Mouse (Mus musculus): ENCODE data around the gene Cflar. TPM values are rescaled to one million over a fixed set of nuclear protein-coding genes. Genes with fewer than 3 reads are reported as not detected.

Cflar gene
- total and polyA plus RNA-seq, 3 experiments: 35.7 to 81.1 (median 49.2) TPM

GRCm38 (mm10) chr1:58710711-58711364 lies 470 bp upstream of the Cflar start:
- Histone ChIP-seq H3K9ac (ENCODE audit: insufficient read depth, low read depth) (peak overlapping the region; percentile 60), H3K4me2 (ENCODE audit: insufficient read depth, low read depth, poor library complexity, severe bottlenecking) (peak overlapping the region; percentile 96), H3K79me2 (replicated peaks; ENCODE audit: control insufficient read depth, extremely low read depth, insufficient read depth, poor library complexity, severe bottlenecking) (peaks cover 26% of the 10 kb centered on the region), H3K36me3 (replicated peaks in 1 of 2; ENCODE audit: control insufficient read depth in 1 of 2, insufficient read depth in 1 of 2, low read length in 1 of 2) (peaks cover 6 to 9% of the 10 kb centered on the region in 2 experiments), H3K27ac (ENCODE audit: insufficient read depth, low read depth) (peak overlapping the region; percentile 90), H3K4me3 (replicated peaks in 1 of 3; ENCODE audit: low read depth in 2 of 3, low read length in 2 of 3, poor library complexity in 1 of 3) (peak overlapping the region; percentile 63 to 74 (median 74)), H3K27me3 (replicated peaks) (no peaks in the 10 kb centered on the region), H3K9me3 (replicated peaks; ENCODE audit: low read length) (peaks cover 2% of the 10 kb centered on the region), H3K4me1 (ENCODE audit: control insufficient read depth in 1 of 2, insufficient read depth in 2 of 2) (peaks cover 0 to 16% of the 10 kb centered on the region in 2 experiments; a peak in 2 of 4 replicates)
- dilution Hi-C loops (cut with MboI; ENCODE audit: extremely low pct_ligation_motif_present, extremely low pct_unique_long_range_greater_than_20kb, low sequenced_read_pairs) (no loop called here), in situ Hi-C loops (cut with MboI; ENCODE audit: low pct_ligation_motif_present, low pct_unique_long_range_greater_than_20kb, low sequenced_read_pairs) (no loop called here)
- no peak for TF ChIP-seq KAT2A (IDR thresholded peaks at IDR 0.05; ENCODE audit: insufficient replicate concordance, low read length)
- TF ChIP-seq MYC (IDR thresholded peaks at IDR 0.05; ENCODE audit: low read depth, low read length): 0 out of 2 replicates have a peak, but pooled peaks have one; percentile 21
- TF ChIP-seq RCOR1 (conservative IDR thresholded peaks at IDR 0.05; ENCODE audit: low read depth, low read length): no peak
- TF ChIP-seq E2F4 (IDR thresholded peaks at IDR 0.05; ENCODE audit: insufficient replicate concordance, low read depth, low read length): no peak
- TF ChIP-seq ZKSCAN1 (IDR thresholded peaks at IDR 0.05; ENCODE audit: borderline replicate concordance, low read depth, low read length): no peak
- TF ChIP-seq CHD2 (IDR thresholded peaks at IDR 0.05; ENCODE audit: low read length): no peak
- no peak for TF ChIP-seq BHLHE40 (IDR thresholded peaks at IDR 0.05; ENCODE audit: low read depth, low read length)
- no peak for TF ChIP-seq JUN (IDR thresholded peaks at IDR 0.05; ENCODE audit: insufficient read depth, low read depth, low read length)
- no peak for TF ChIP-seq POLR2AphosphoS2 (IDR thresholded peaks at IDR 0.05; ENCODE audit: low read depth, low read length)
- TF ChIP-seq NELFE (IDR thresholded peaks at IDR 0.05; ENCODE audit: low read depth, low read length): no peak
- no peak for TF ChIP-seq POLR2A (IDR thresholded peaks at IDR 0.05; ENCODE audit: low read depth, low read length)
- TF ChIP-seq USF1 (IDR thresholded peaks at IDR 0.05; ENCODE audit: low read depth, low read length): no peak
- 0 out of 2 replicates have a peak, but pooled peaks have one; percentile 8 for TF ChIP-seq MAFK (IDR thresholded peaks at IDR 0.05; ENCODE audit: insufficient replicate concordance, low read length)
- TF ChIP-seq NRF1 (IDR thresholded peaks at IDR 0.05; ENCODE audit: low read depth, low read length): 0 out of 2 replicates have a peak, but pooled peaks have one; percentile 35
- TF ChIP-seq MAX (IDR thresholded peaks at IDR 0.05; ENCODE audit: low read length): 0 out of 2 replicates have a peak, but pooled peaks have one; percentile 8
- TF ChIP-seq ZNF384 (IDR thresholded peaks at IDR 0.05; ENCODE audit: low read depth, low read length): peak; percentile 86
- peak; percentile 53; the same call in 1 of the 2 replicates for TF ChIP-seq CHD1 (IDR thresholded peaks at IDR 0.05; ENCODE audit: low read depth, low read length)
- 0 out of 2 replicates have a peak, but pooled peaks have one; percentile 69 for TF ChIP-seq TBP (conservative IDR thresholded peaks at IDR 0.05; ENCODE audit: low read depth, low read length)
- no peak for TF ChIP-seq SMC3 (IDR thresholded peaks at IDR 0.05; ENCODE audit: low read depth, low read length)
- TF ChIP-seq ZMIZ1 (IDR thresholded peaks at IDR 0.05; ENCODE audit: low read depth, low read length): no peak
- no peak for TF ChIP-seq GABPA (IDR thresholded peaks at IDR 0.05; ENCODE audit: insufficient replicate concordance, low read depth, low read length)
- TF ChIP-seq UBTF (IDR thresholded peaks at IDR 0.05; ENCODE audit: low read depth, low read length): no peak
- no peak for TF ChIP-seq ZC3H11A (IDR thresholded peaks at IDR 0.05; ENCODE audit: low read depth, low read length)
- TF ChIP-seq PAX5 (IDR thresholded peaks at IDR 0.05; ENCODE audit: low read length): no peak
- 0 out of 2 replicates have a peak, but pooled peaks have one; percentile 5 for TF ChIP-seq MXI1 (IDR thresholded peaks at IDR 0.05; ENCODE audit: low read depth, low read length)
- no peak for DNase-seq (ENCODE audit: extremely low read depth)

All from CH12.LX (cell line).